Mouse (Mus musculus): ENCODE results near the gene Mtf1. TPM values are rescaled to one million over a fixed set of nuclear protein-coding genes. Genes with fewer than 3 reads are reported as not detected.

Mtf1 gene
- polyA plus RNA-seq, 1 experiment from 2014 or later: 13.2 TPM

Other genes starting within 250 kb of the Mtf1 start
- 0.19 TPM in 1 of 3 replicates, not detected in the others for gene 3100002H09Rik, start 191.3 kb upstream of the Mtf1 start, polyA plus RNA-seq (2018)
- gene Pou3f1, start 145.3 kb upstream of the Mtf1 start, polyA plus RNA-seq (2018): 0.49 to 1.1 TPM (median 0.70 TPM) in 3 replicates
- gene Utp11, start 108.5 kb upstream of the Mtf1 start, polyA plus RNA-seq (2018): 32.1 to 58.7 TPM (median 57.7 TPM) in 3 replicates
- gene Fhl3, start 101.4 kb upstream of the Mtf1 start, polyA plus RNA-seq (2018): 24.2 to 70.3 TPM (median 28.8 TPM) in 3 replicates
- 38.3 to 63.8 TPM (median 62.7 TPM) in 3 replicates for gene Sf3a3, start 87.3 kb upstream of the Mtf1 start, polyA plus RNA-seq (2018)
- gene Inpp5b, start 60.3 kb upstream of the Mtf1 start, polyA plus RNA-seq (2018): 20.2 to 23.6 TPM (median 22.9 TPM) in 3 replicates
- 12.5 to 25.5 TPM (median 17.8 TPM) in 3 replicates for gene Yrdc, start 48.6 kb downstream of the Mtf1 start, polyA plus RNA-seq (2018)
- gene 1110065P20Rik, start 49.1 kb downstream of the Mtf1 start, polyA plus RNA-seq (2018): 2.6 to 13.3 TPM (median 13.0 TPM) in 3 replicates
- 0.18 to 0.49 TPM (median 0.26 TPM) in 3 replicates for gene Maneal, start 60.1 kb downstream of the Mtf1 start, polyA plus RNA-seq (2018)
- gene Epha10, start 78.8 kb downstream of the Mtf1 start, polyA plus RNA-seq (2018): not detected in 3 replicates
- gene 9930104L06Rik, start 134.9 kb downstream of the Mtf1 start, polyA plus RNA-seq (2018): 8.4 to 11.2 TPM (median 9.5 TPM) in 3 replicates
- 4.8 to 19.0 TPM (median 15.7 TPM) in 3 replicates for gene Cdca8, start 137.2 kb downstream of the Mtf1 start, polyA plus RNA-seq (2018)
- not detected in 3 replicates for gene Rspo1, start 184.3 kb downstream of the Mtf1 start, polyA plus RNA-seq (2018)
- gene Gnl2, start 214.5 kb downstream of the Mtf1 start, polyA plus RNA-seq (2018): 26.3 to 51.8 TPM (median 39.8 TPM) in 3 replicates